Mouse (Mus musculus) hindbrain, embryonic 14.5 days (tissue): Measurements from ENCODE around the gene Pear1. TPM values are rescaled to one million over a fixed set of nuclear protein-coding genes. Genes with fewer than 3 reads are reported as not detected.

Experiments
- ATAC-seq: fragments of 200-750 bp; cut with Nextera tagmentation; 2 replicates; pipeline ENCODE4 v1.8.0; 2017; ENCODE audit warnings: moderate number of reproducible peaks, mild to moderate bottlenecking, moderate TSS enrichment, moderate library complexity; ENCODE audit not compliant: low FRiP score
- DNase-seq: peaks from one replicate; pipeline ENCODE4 v3.0.0-alpha.2; 2015; ENCODE audit warnings: low spot score
- H3K27ac ChIP-seq: fragments of 300-500 bp; sonication (generic); 2 replicates; pipeline ENCODE4 v1.5.1; 2014; ENCODE audit warnings: mild to moderate bottlenecking, moderate library complexity
- H3K27me3 ChIP-seq: fragments of 300-500 bp; sonication (generic); 2 replicates; pipeline ENCODE4 v1.6.1; 2014; ENCODE audit warnings: mild to moderate bottlenecking, low read length, mixed read lengths; ENCODE audit not compliant: control insufficient read depth, insufficient read depth
- H3K36me3 ChIP-seq: fragments of 300-500 bp; sonication (generic); replicated peaks from 2 replicates; pipeline ENCODE4 v1.6.1; 2014; ENCODE audit not compliant: control insufficient read depth, insufficient read depth
- H3K4me1 ChIP-seq: fragments of 300-500 bp; sonication (generic); replicated peaks from 2 replicates; pipeline ENCODE4 v1.6.1; 2014; ENCODE audit warnings: antibody characterized with exemption, low read length, mixed read lengths; ENCODE audit not compliant: control insufficient read depth, insufficient read depth
- H3K4me2 ChIP-seq: fragments of 300-500 bp; sonication (generic); replicated peaks from 2 replicates; pipeline ENCODE4 v1.6.1; 2014; ENCODE audit warnings: mild to moderate bottlenecking, moderate library complexity
- H3K4me3 ChIP-seq: fragments of 300-500 bp; sonication (generic); replicated peaks from 2 replicates; pipeline ENCODE4 v1.5.1; 2014; ENCODE audit warnings: mild to moderate bottlenecking, low read length
- H3K9ac ChIP-seq: fragments of 300-500 bp; sonication (generic); 2 replicates; pipeline ENCODE4 v1.6.1; 2014
- H3K9me3 ChIP-seq: fragments of 300-500 bp; sonication (generic); 2 replicates; pipeline ENCODE4 v1.6.1; 2016; ENCODE audit warnings: low read length; ENCODE audit not compliant: control insufficient read depth
- WGBS: fragments of 180-500 bp; shearing (Covaris S2); extraction: QIAGEN DNeasy Blood & Tissue Kit; methylation state at CpG from one replicate; pipeline ENCODE4 v1.1.7; 2014; 5-methylcytosine and 5-hydroxymethylcytosine counted together
- polyA plus RNA-seq: library from polyadenylated mRNA; unstranded; fragments of >200 nt; fragmentation: Nextera tagmentation; extraction: Ambion mirVana; gene quantifications from 2 replicates; pipeline ENCODE4 v1.2.1, GENCODE M21; 2014

Gene Pear1
- polyA plus RNA-seq, 1 experiment from 2014 or later, result 9.9 TPM

DNA sequence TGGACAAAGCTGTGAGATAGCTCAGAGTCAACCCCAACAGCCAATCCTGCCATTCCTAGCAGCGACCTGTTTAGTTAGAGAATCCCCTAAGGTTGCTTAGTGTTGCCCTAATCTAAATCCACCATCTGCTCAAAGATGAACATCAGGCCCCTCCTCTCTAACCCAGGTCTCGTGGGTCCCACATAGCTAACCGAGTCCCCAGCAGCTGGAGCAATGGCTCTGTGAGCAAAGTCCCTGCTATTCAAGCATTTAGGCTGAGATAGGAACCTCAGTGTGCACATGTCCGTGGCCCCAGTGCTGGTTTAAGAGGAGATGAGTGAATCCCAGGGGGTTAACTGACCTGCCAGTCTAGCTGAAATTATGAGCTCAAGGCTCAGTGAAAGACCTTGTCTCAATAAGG, 22.1 kb upstream of the Pear1 start:
- ATAC-seq (no peak), DNase-seq (no peak)
- Histone ChIP-seq H3K4me2 (no peak overlapping the region), H3K4me1 (no peaks in the 10 kb centered on the region), H3K4me3 (no peak overlapping the region), H3K27ac (no peak overlapping the region), H3K36me3 (no peaks in the 10 kb centered on the region), H3K9me3 (no peaks in the 10 kb centered on the region), H3K27me3 (no peaks in the 10 kb centered on the region), H3K9ac (no peak overlapping the region)
- WGBS, result 70% methylated on average over 4 of the region's 4 CpGs

- H3K9me3 ChIP-seq, result no peaks in the 10 kb centered on the region
- H3K9ac ChIP-seq, result no peak overlapping the region
- H3K36me3 ChIP-seq, result no peaks in the 10 kb centered on the region
- H3K4me1 ChIP-seq, result no peaks in the 10 kb centered on the region
- H3K4me2 ChIP-seq, result no peak overlapping the region
- ATAC-seq (no peak), DNase-seq (no peak)
- H3K27ac ChIP-seq, result no peak overlapping the region
- WGBS, result 87% methylated on average over 4 of the region's 4 CpGs
- no peak overlapping the region for H3K4me3 ChIP-seq
- H3K27me3 ChIP-seq, result no peaks in the 10 kb centered on the region
These were observed 20.9 kb upstream of the Pear1 start for GRCm38 (mm10) chr3:87844981-87845380.

DNA sequence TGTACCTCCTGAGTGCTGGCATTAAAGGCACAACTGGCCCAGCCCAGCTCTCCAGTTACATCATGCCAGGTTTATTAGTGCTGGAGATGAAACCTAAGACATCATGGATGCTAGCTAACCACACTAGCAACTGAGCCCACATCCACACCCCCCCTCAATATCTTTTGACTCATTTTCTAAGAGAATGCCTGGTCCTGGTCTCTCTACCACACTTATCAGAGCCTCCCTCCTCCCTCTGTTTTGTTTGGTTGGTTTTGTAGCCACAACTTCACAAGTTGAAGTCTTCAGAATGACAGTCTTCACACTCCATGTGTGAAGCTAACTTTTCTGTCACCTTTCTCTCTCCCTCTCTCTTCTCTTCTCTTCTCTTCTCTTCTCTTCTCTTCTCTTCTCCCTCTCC, 16.8 kb upstream of the Pear1 start:
- Histone ChIP-seq H3K4me1 (no peaks in the 10 kb centered on the region), H3K4me2 (no peak overlapping the region), H3K4me3 (no peak overlapping the region), H3K9me3 (no peaks in the 10 kb centered on the region), H3K27ac (no peak overlapping the region), H3K27me3 (no peaks in the 10 kb centered on the region), H3K9ac (no peak overlapping the region), H3K36me3 (no peaks in the 10 kb centered on the region)
- no peak for DNase-seq
- ATAC-seq, result no peak

GRCm38 (mm10) chr3:87838622-87839021, 14.5 kb upstream of the Pear1 start:
- Histone ChIP-seq H3K4me3 (no peak overlapping the region), H3K27me3 (no peaks in the 10 kb centered on the region), H3K4me1 (no peaks in the 10 kb centered on the region), H3K4me2 (no peak overlapping the region), H3K9me3 (no peaks in the 10 kb centered on the region), H3K9ac (no peak overlapping the region), H3K27ac (no peak overlapping the region), H3K36me3 (no peaks in the 10 kb centered on the region)
- no peak for ATAC-seq
- peak; percentile 86 for DNase-seq
- WGBS, result 4% methylated on average over 4 of the region's 4 CpGs

DNA sequence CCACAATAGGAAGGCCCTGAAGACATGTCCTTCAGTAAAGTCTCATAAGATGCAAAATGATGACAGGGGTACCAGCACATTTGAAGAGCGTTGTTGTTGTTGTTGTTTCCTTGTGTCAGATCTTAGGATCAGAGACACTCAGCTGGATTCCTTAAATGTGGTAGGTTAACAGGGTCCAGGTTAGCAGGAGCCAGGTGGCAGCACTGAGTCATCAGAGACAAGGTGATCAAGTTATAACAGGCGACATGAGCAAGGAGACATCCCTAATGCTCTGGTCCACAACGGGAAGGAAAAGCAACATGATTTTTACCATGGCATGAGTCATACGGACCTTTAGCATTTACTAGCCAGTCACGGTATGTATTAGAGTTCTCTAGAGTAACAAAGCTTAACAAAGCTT, 9.4 kb upstream of the Pear1 start:
- Histone ChIP-seq H3K27me3 (no peaks in the 10 kb centered on the region), H3K27ac (no peak overlapping the region), H3K4me2 (no peak overlapping the region), H3K36me3 (no peaks in the 10 kb centered on the region), H3K4me1 (no peaks in the 10 kb centered on the region), H3K9me3 (no peaks in the 10 kb centered on the region), H3K4me3 (no peak overlapping the region), H3K9ac (no peak overlapping the region)
- no peak for ATAC-seq
- DNase-seq, result no peak
- 77% methylated on average over 5 of the region's 5 CpGs for WGBS

GRCm38 (mm10) chr3:87832109-87832859, 8.2 kb upstream of the Pear1 start:
- Histone ChIP-seq H3K36me3 (no peaks in the 10 kb centered on the region), H3K27ac (no peak overlapping the region), H3K9me3 (no peaks in the 10 kb centered on the region), H3K4me2 (no peak overlapping the region), H3K27me3 (no peaks in the 10 kb centered on the region), H3K9ac (no peak overlapping the region), H3K4me1 (no peaks in the 10 kb centered on the region), H3K4me3 (no peak overlapping the region)
- ATAC-seq, result no peak
- DNase-seq, result no peak
- WGBS, result 89% methylated on average over 7 of the region's 7 CpGs

- Histone ChIP-seq H3K4me2 (no peak overlapping the region), H3K4me3 (no peak overlapping the region), H3K4me1 (no peaks in the 10 kb centered on the region), H3K9ac (no peak overlapping the region), H3K27ac (no peak overlapping the region), H3K36me3 (no peaks in the 10 kb centered on the region), H3K27me3 (no peaks in the 10 kb centered on the region), H3K9me3 (no peaks in the 10 kb centered on the region)
- WGBS, result 53% methylated on average over 10 of the region's 10 CpGs
- ATAC-seq (no peak), DNase-seq (no peak)
These were observed 4.9 kb upstream of the Pear1 start for GRCm38 (mm10) chr3:87829025-87829424.

- DNase-seq (no peak), ATAC-seq (no peak)
- Histone ChIP-seq H3K4me2 (no peak overlapping the region), H3K27ac (no peak overlapping the region), H3K9ac (no peak overlapping the region), H3K27me3 (no peaks in the 10 kb centered on the region), H3K9me3 (no peaks in the 10 kb centered on the region), H3K4me1 (no peaks in the 10 kb centered on the region), H3K4me3 (no peak overlapping the region), H3K36me3 (no peaks in the 10 kb centered on the region)
- 57% methylated on average over 4 of the region's 4 CpGs for WGBS
These were observed 4.3 kb upstream of the Pear1 start for GRCm38 (mm10) chr3:87828435-87828834.

GRCm38 (mm10) chr3:87818226-87818625, 5.9 kb downstream of the Pear1 start:
- 49% methylated on average over 12 of the region's 12 CpGs for WGBS
- H3K4me3 ChIP-seq, result no peak overlapping the region
- no peaks in the 10 kb centered on the region for H3K4me1 ChIP-seq
- no peak overlapping the region for H3K9ac ChIP-seq
- H3K27ac ChIP-seq, result no peak overlapping the region
- peaks cover 13% of the 10 kb centered on the region for H3K27me3 ChIP-seq
- DNase-seq (no peak), ATAC-seq (no peak)
- no peaks in the 10 kb centered on the region for H3K9me3 ChIP-seq
- H3K4me2 ChIP-seq, result no peak overlapping the region
- no peaks in the 10 kb centered on the region for H3K36me3 ChIP-seq

DNA sequence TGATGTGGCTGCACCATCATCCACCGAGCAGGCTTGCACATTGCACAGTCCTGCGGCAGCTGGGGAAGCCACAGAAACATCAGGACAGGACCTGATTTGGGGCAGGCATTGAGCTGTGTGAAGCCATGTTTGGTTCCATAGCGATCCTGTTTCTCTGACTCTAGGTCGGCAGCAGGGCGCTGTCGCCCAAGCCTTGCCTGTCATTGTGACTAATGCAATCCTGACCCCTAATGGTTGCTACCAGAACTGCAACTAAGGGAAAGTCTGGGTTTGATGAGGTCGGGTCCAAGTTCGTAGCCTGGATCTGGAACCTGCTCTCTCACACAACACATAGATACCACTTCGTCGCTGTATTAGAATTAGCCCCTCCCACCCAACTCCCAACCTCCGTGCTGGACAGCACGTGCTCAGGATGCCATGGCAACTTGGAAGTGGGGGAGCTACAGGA, 7.4 kb downstream of the Pear1 start:
- peak; percentile 89 for DNase-seq
- Histone ChIP-seq H3K9ac (no peak overlapping the region), H3K4me2 (no peak overlapping the region), H3K27ac (no peak overlapping the region), H3K36me3 (no peaks in the 10 kb centered on the region), H3K9me3 (no peaks in the 10 kb centered on the region), H3K4me1 (no peaks in the 10 kb centered on the region), H3K4me3 (no peak overlapping the region), H3K27me3 (peaks cover 13% of the 10 kb centered on the region)
- peak; percentile 21; the same call in 1 of the 2 replicates for ATAC-seq
- WGBS, result 8% methylated on average over 12 of the region's 12 CpGs
